Mouse (Mus musculus) stomach, embryonic 14.5 days (tissue): ENCODE measurements around the gene Tcp11l2. TPM values are rescaled to one million over a fixed set of nuclear protein-coding genes. Genes with fewer than 3 reads are reported as not detected.

Experiments used
- ATAC-seq: fragments of 200-750 bp; cut with Nextera tagmentation; 2 replicates; pipeline ENCODE4 v1.8.0; 2017; ENCODE audit warnings: low read depth, moderate TSS enrichment; ENCODE audit not compliant: insufficient number of reproducible peaks, insufficient read depth, low FRiP score
- H3K27ac ChIP-seq: fragments of 300-500 bp; sonication (generic); 2 replicates; pipeline ENCODE4 v1.5.1; 2014; ENCODE audit warnings: mild to moderate bottlenecking, low read length, moderate library complexity, mixed read lengths
- H3K27me3 ChIP-seq: fragments of 300-500 bp; sonication (generic); 2 replicates; pipeline ENCODE4 v1.6.1; 2014; ENCODE audit warnings: low read length, control low read depth, mixed read lengths; ENCODE audit not compliant: control insufficient read depth, insufficient read depth
- H3K36me3 ChIP-seq: fragments of 300-500 bp; sonication (generic); 2 replicates; pipeline ENCODE4 v1.6.1; 2014; ENCODE audit warnings: mild to moderate bottlenecking, control low read depth, low read length, moderate library complexity, mixed read lengths; ENCODE audit not compliant: control insufficient read depth, insufficient read depth
- H3K4me1 ChIP-seq: fragments of 300-500 bp; sonication (generic); 2 replicates; pipeline ENCODE4 v1.6.1; 2014; ENCODE audit warnings: low read length, control low read depth, mixed read lengths; ENCODE audit not compliant: control insufficient read depth, insufficient read depth
- H3K4me2 ChIP-seq: fragments of 300-500 bp; sonication (generic); replicated peaks from 2 replicates; pipeline ENCODE4 v1.6.1; 2014; ENCODE audit warnings: low read depth, low read length, control low read depth
- H3K4me3 ChIP-seq: fragments of 300-500 bp; sonication (generic); 2 replicates; pipeline ENCODE4 v1.5.1; 2014; ENCODE audit warnings: low read depth, low read length, control low read depth
- H3K9ac ChIP-seq: fragments of 300-500 bp; sonication (generic); replicated peaks from 2 replicates; pipeline ENCODE4 v1.6.1; 2014; ENCODE audit warnings: low read depth, mild to moderate bottlenecking, control low read depth, low read length, moderate library complexity, mixed read lengths
- H3K9me3 ChIP-seq: fragments of 300-500 bp; sonication (generic); 2 replicates; pipeline ENCODE4 v1.6.1; 2016; ENCODE audit warnings: low read depth, low read length, control low read depth; ENCODE audit not compliant: control insufficient read depth
- WGBS: fragments of 180-500 bp; shearing (Covaris S2); extraction: QIAGEN DNeasy Blood & Tissue Kit; methylation state at CpG from one replicate; pipeline ENCODE4 v1.1.7; 2014; 5-methylcytosine and 5-hydroxymethylcytosine counted together
- polyA plus RNA-seq: library from polyadenylated mRNA; unstranded; fragments of >200 nt; fragmentation: Nextera tagmentation; extraction: Ambion mirVana; gene quantifications from 2 replicates; pipeline ENCODE4 v1.2.1, GENCODE M21; 2014

The Tcp11l2 gene
- polyA plus RNA-seq, 1 experiment from 2014 or later = 14.9 TPM

DNA sequence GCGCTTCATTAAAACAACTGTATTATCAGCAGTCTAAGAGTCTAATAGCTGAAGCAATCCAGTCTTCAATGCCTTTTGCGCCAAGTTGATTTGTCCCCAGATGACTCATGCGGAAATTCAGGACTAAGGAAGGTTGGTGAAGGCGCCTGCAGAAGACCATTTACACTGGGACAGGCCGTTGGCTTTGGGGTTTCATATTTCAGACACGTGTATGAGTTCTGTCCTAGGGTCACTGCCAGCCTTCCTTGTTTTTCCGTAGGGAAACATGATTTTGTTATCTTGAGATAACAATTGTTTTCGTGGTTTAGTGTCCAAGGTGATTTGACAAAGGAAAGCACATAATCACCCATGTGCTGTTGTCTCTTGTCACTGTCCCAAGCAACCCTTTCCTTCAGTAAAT, 4.8 kb downstream of the Tcp11l2 start:
- WGBS = 61% methylated on average over 8 of the region's 8 CpGs
- Histone ChIP-seq H3K4me1 (no peaks in the 10 kb centered on the region; the same call in 1 of the 2 replicates), H3K9me3 (no peaks in the 10 kb centered on the region), H3K4me3 (no peak overlapping the region), H3K9ac (no peak overlapping the region), H3K27ac (no peak overlapping the region), H3K36me3 (no peaks in the 10 kb centered on the region), H3K4me2 (no peak overlapping the region), H3K27me3 (no peaks in the 10 kb centered on the region)
- ATAC-seq = no peak

DNA sequence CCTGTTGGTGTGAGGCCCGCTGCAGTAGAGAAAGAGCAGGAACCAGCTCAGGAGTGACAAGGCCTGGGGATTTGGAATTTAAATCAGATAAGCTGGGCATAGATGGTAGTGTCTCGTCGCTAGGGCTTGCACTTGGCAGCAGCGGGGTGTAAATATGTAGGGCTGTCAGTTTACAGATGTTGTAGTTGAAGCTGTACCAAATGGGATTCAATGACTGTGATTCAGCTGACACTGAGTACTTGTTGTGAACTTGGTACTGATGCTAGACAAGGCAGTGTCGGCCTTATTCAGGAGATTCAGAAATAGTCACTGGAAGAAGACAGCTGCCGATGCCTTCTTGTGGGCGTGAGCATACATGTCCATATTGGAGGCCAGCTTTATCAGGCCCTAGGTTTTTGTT, 5.8 kb downstream of the Tcp11l2 start:
- H3K36me3 ChIP-seq = no peaks in the 10 kb centered on the region
- no peaks in the 10 kb centered on the region; the same call in 1 of the 2 replicates for H3K4me1 ChIP-seq
- 79% methylated on average over 7 of the region's 7 CpGs for WGBS
- H3K4me2 ChIP-seq = no peak overlapping the region
- ATAC-seq = no peak
- H3K4me3 ChIP-seq = no peak overlapping the region
- no peak overlapping the region for H3K9ac ChIP-seq
- H3K9me3 ChIP-seq = no peaks in the 10 kb centered on the region
- no peak overlapping the region for H3K27ac ChIP-seq
- H3K27me3 ChIP-seq = no peaks in the 10 kb centered on the region

DNA sequence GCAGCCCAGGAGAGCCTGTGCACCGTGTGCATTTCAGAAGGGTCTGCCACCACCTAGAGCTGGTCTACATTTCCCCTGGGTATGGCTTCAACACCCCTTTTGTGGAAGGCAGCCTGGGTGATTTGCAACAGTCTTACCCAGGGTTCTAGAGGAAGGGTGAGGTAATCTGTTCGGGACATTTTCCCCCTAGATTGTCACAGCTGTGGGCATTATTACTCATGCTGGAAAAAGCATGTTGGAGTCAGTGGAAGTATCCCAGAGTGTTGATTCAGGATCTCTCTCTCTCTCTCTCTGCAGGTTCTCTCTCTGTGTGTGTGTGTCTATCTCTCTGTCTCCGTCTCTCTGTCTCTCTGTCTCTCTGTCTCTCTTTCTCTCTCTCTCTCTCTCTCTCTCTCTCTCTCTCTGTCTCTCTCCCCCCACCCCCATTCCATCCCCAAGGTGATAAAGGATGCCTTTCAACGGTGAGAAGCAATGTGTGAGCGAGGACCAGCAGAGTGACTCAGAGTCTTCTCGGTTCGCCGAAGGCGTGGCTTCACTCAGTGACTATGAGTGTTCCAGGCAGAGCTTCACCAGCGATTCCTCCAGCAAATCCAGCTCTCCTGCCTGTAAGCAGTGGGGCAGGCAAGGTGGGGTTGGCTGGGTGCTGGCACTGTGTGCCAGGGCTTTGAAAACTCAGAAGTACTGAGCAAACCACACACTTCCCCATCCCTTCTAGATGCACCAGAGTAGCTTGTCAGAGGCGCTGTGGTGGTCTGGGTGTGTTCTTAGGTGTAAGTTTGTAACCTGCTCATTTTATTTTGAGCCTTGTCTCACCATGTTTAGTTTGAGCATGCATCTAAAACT, 8.2 kb downstream of the Tcp11l2 start:
- Histone ChIP-seq H3K4me1 (no peaks in the 10 kb centered on the region; the same call in 1 of the 2 replicates), H3K27ac (no peak overlapping the region), H3K27me3 (no peaks in the 10 kb centered on the region), H3K4me3 (no peak overlapping the region), H3K4me2 (no peak overlapping the region), H3K36me3 (no peaks in the 10 kb centered on the region), H3K9me3 (no peaks in the 10 kb centered on the region), H3K9ac (no peak overlapping the region)
- no peak for ATAC-seq
- 62% methylated on average over 11 of the region's 11 CpGs for WGBS

DNA sequence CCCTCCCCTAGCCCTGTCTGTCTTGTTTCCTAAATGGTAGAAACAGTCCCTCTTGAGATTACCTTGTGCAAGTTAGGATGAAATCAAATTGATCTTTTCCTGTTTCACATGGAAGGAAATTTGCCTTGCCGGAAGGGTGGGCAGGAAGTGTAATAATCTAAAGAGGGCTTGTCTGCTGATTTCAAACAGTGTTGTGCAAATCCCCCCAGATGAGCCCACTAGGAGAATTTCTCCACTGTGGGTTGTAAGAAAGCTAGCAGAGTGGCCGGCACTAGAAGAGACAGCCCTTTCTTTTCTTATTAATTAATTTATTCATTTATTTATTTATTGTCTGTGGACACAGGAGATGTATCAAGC, 8.8 kb downstream of the Tcp11l2 start:
- H3K4me2 ChIP-seq = no peak overlapping the region
- no peaks in the 10 kb centered on the region for H3K9me3 ChIP-seq
- no peak overlapping the region for H3K4me3 ChIP-seq
- H3K36me3 ChIP-seq = no peaks in the 10 kb centered on the region
- H3K4me1 ChIP-seq = no peaks in the 10 kb centered on the region; the same call in 1 of the 2 replicates
- H3K27me3 ChIP-seq = no peaks in the 10 kb centered on the region
- 68% methylated on average over 2 of the region's 2 CpGs for WGBS
- no peak overlapping the region for H3K27ac ChIP-seq
- no peak for ATAC-seq
- H3K9ac ChIP-seq = no peak overlapping the region

DNA sequence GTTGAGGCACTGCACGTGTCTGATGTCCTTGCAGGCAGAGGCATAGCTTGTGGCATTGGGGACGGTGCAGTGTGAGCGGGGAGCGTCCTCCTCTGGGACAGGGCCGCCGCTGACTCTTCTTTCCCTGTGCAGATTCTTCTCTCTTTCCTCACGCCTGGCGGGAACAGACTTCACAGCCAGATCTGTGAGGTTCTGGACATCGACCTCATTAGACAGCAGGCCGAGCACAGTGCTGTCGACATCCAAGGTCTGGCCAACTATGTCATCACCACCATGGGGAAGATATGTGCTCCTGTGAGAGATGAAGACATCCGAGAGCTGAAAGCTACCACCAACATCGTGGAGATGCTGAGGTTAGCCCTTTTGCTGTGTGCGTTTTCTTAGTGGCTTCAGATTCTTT, 14.5 kb downstream of the Tcp11l2 start:
- ATAC-seq = no peak
- Histone ChIP-seq H3K4me1 (no peaks in the 10 kb centered on the region), H3K27ac (no peak overlapping the region), H3K9ac (no peak overlapping the region), H3K9me3 (no peaks in the 10 kb centered on the region), H3K4me3 (no peak overlapping the region), H3K4me2 (no peak overlapping the region), H3K27me3 (no peaks in the 10 kb centered on the region), H3K36me3 (no peaks in the 10 kb centered on the region)
- WGBS = 85% methylated on average over 14 of the region's 14 CpGs

DNA sequence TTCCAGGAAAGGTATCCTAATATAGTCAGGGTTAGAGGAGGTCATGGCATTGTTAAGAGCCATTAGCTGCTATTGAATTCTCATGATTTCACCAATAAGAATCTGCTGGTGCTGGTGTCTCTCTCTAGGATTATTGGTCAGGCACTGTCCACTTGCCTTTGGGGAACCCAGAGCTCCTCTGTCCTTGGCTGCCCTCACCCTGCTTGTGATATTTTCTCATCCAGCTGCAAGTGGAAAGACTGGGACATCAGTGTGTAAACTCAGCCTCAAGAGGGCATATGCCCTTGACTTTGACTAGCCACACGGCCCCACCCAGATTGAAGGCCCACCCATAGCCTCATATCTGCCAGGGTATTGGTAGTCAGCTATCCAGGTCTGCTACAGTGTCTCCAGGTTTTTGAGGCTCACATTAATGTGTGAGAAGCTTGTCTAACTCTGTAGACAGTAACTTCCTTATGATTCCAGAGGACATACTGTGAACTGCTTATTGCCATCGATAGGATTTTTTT, 15.3 kb downstream of the Tcp11l2 start:
- H3K9ac ChIP-seq = no peak overlapping the region
- no peaks in the 10 kb centered on the region for H3K27me3 ChIP-seq
- H3K9me3 ChIP-seq = no peaks in the 10 kb centered on the region
- H3K27ac ChIP-seq = no peak overlapping the region
- H3K4me1 ChIP-seq = no peaks in the 10 kb centered on the region
- 95% methylated on average over 2 of the region's 2 CpGs for WGBS
- no peak for ATAC-seq
- H3K36me3 ChIP-seq = no peaks in the 10 kb centered on the region
- no peak overlapping the region for H3K4me3 ChIP-seq
- H3K4me2 ChIP-seq = no peak overlapping the region

DNA sequence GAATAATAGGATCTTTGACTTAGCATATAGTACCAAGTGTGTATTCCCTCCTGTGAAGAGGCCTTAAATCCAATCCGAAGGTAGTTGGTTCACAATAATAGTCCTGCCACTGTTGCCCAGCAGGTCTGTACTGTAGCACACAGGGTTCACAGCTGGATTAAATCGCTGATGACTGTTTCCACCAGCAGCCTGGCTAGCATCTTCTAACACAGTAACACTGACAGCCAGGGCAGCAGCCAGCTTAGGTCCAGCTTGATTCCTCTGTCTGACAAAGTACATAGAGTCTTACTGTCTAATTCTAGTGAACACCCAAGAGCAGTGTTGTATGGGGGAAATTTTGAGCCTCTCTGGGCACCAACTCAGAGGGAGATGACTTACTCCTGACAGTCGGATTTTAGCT, 16.3 kb downstream of the Tcp11l2 start:
- 54% methylated on average over 3 of the region's 3 CpGs for WGBS
- no peak overlapping the region for H3K4me2 ChIP-seq
- H3K36me3 ChIP-seq = no peaks in the 10 kb centered on the region
- H3K27me3 ChIP-seq = no peaks in the 10 kb centered on the region
- H3K9me3 ChIP-seq = no peaks in the 10 kb centered on the region
- no peak overlapping the region for H3K9ac ChIP-seq
- no peak overlapping the region for H3K27ac ChIP-seq
- no peak overlapping the region for H3K4me3 ChIP-seq
- peaks cover 5% of the 10 kb centered on the region; the same call in 1 of the 2 replicates for H3K4me1 ChIP-seq
- no peak for ATAC-seq

DNA sequence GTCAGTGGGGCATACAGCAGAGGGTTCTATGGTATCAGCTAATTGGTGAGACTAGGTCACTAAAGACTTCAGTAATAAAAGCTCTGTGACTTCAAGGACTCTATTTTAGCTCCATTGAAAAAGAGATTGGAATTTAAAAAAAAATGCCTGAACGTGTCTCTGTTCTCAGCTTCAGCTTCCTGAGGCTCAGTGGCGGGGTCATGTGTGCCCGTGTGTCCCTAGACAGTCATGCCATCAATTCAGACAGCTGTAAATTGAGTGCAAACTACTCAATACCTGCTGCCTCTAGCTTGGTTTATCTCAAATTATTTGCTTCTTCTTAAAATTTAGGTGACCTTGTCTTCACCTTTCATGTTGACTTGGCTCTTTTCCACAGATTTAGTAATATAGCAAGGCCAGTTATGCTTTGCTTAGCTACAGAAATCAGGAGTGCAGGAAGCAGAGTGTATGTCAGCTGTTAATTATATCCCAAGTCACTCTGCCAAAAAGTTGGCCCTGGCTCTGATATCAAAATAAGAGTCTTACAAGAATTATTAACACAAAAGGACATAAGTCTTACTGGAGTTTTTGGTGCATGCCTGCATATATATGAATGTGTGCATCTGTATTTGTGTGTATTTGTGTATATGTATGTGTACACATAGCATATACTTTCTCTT, 20.8 kb downstream of the Tcp11l2 start:
- no peak overlapping the region for H3K4me3 ChIP-seq
- no peak for ATAC-seq
- no peak overlapping the region; the same call in 1 of the 2 replicates for H3K27ac ChIP-seq
- no peaks in the 10 kb centered on the region for H3K27me3 ChIP-seq
- H3K36me3 ChIP-seq = no peaks in the 10 kb centered on the region
- no peaks in the 10 kb centered on the region for H3K9me3 ChIP-seq
- WGBS = 36% methylated on average over 3 of the region's 3 CpGs
- no peak overlapping the region for H3K4me2 ChIP-seq
- peaks cover 5% of the 10 kb centered on the region; the same call in 1 of the 2 replicates for H3K4me1 ChIP-seq
- H3K9ac ChIP-seq = no peak overlapping the region
